Mouse (Mus musculus) bone marrow macrophage, adult 2 months (primary cell): ENCODE results near the gene Asah2.

ENCODE experiments used
- CTCF ChIP-seq: IDR thresholded peaks from 2 replicates; pipeline ENCODE4 v1.5.1; 2012; ENCODE audit warnings: low read depth, mild to moderate bottlenecking, low read length, moderate library complexity
- POLR2A ChIP-seq: IDR thresholded peaks from 2 replicates; pipeline ENCODE4 v1.6.1; 2012; ENCODE audit warnings: mild to moderate bottlenecking, low read depth, low read length, borderline replicate concordance

DNA sequence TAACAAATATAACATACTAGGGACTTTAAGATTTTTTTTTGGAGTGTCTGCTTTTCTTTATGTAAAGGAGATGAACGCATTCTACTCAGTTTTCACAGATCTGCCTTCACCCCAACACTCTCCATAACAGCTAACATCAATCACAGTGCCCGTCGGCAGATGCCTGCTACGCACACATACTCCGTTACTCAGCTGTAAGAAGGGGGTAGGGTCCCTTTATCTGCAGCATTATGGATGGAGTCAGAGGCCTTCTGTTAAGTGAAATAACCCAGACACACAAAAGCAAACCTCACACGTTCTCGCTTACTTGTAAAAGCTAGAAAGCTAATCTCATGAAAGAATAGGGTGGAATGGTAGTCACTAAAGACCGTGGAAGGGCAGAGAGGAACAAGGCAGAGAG lies 88.3 kb downstream of the Asah2 start:
- TF ChIP-seq CTCF: no peak
- TF ChIP-seq POLR2A: no peak
